Mouse (Mus musculus) left cerebral cortex, postnatal 14 days (tissue): ENCODE data around the gene Saxo2. TPM values are rescaled to one million over a fixed set of nuclear protein-coding genes. Genes with fewer than 3 reads are reported as not detected.

Experiments used
- DNase-seq, 2 experiments: peaks; one replicate each; pipeline ENCODE4 v3.0.0; 2021 to 2022; ENCODE audit warnings: low spot score in 2 of 2, mixed read lengths in 1 of 2
- intact Hi-C: fragments of 180-260 bp; cut with DNase I; formaldehyde crosslinking; loops from one replicate; pipeline ENCODE4 v1.15.1; 2025
- long read RNA-seq, 2 experiments: library from polyadenylated mRNA; stranded (forward); transcript quantifications; one replicate each; pipeline ENCODE4 v2.0.0; 2021
- total RNA-seq, 2 experiments: library from RNA; stranded (reverse); gene quantifications; 2 replicates each; pipeline ENCODE4 v1.2.3; 2021

The Saxo2 gene
- total RNA-seq: 10 to 100 TPM in 1 of 2 experiments, 1 to 10 TPM in 1; 9.8 to 16.5 TPM
- long read RNA-seq, experiment 1, transcript Saxo2-202 (2 exons, 430 nt): major isoform, 20 of 24 reads
- long read RNA-seq, experiment 1, partial matches to known transcripts: 0 of 24 reads
- long read RNA-seq, experiment 1, other reads (novel, unspliced or antisense): 4 of 24 reads
- long read RNA-seq, experiment 2, transcript Saxo2-202 (2 exons, 430 nt): major isoform, 13 of 16 reads
- long read RNA-seq, experiment 2, partial matches to known transcripts: 1 of 16 reads
- long read RNA-seq, experiment 2, other reads (novel, unspliced or antisense): 2 of 16 reads

GRCm38 (mm10) chr7:82648353-82649080 is at the start of gene Saxo2, which contains the start of gene Efl1:
Gene Saxo2, minus strand, starts transcription at chr7:82648528.
Gene Efl1, plus strand, starts transcription at chr7:82648614.
- intact Hi-C loops: loop anchor here (10.0 kb wide), 1 partner anchor 144 kb away; no protein-coding TSS in a partner anchor
- DNase-seq: peak; percentile 98 to 99

- intact Hi-C loops: no loop called here
- DNase-seq: no peak
Measured at GRCm38 (mm10) chr7:82697668-82698067, 49.3 kb upstream of the Saxo2 start.

GRCm38 (mm10) chr7:82691021-82691738 is 42.9 kb upstream of the Saxo2 start:
- intact Hi-C loops: no loop called here

GRCm38 (mm10) chr7:82688736-82689135 is 40.4 kb upstream of the Saxo2 start:
- intact Hi-C loops: no loop called here

More at GRCm38 (mm10) chr7:82691021-82691738, 42.9 kb upstream of the Saxo2 start:
- no peak for DNase-seq

GRCm38 (mm10) chr7:82679901-82680300 is 31.6 kb upstream of the Saxo2 start:
- DNase-seq: no peak
- intact Hi-C loops: no loop called here

More at GRCm38 (mm10) chr7:82688736-82689135, 40.4 kb upstream of the Saxo2 start:
- DNase-seq: peak in 1 of 2 experiments; percentile 45

- intact Hi-C loops: no loop called here
- peak; percentile 30 to 37 for DNase-seq
Measured at GRCm38 (mm10) chr7:82676834-82677233, 28.5 kb upstream of the Saxo2 start.

GRCm38 (mm10) chr7:82676001-82676400 is 27.7 kb upstream of the Saxo2 start:
- no peak for DNase-seq
- intact Hi-C loops: no loop called here

GRCm38 (mm10) chr7:82664604-82665003 is 16.3 kb upstream of the Saxo2 start:
- intact Hi-C loops: no loop called here
- no peak for DNase-seq

GRCm38 (mm10) chr7:82649081-82649445 is 735 bp upstream of the Saxo2 start:
- peak in 1 of 2 experiments; percentile 20 for DNase-seq
- intact Hi-C loops: loop anchor here (10.0 kb wide), 1 partner anchor 144 kb away; no protein-coding TSS in a partner anchor

GRCm38 (mm10) chr7:82647909-82648308 is 419 bp downstream of the Saxo2 start:
- intact Hi-C loops: loop anchor here (10.0 kb wide), 1 partner anchor 143 kb away; no protein-coding TSS in a partner anchor
- DNase-seq: no peak

- intact Hi-C loops: loop anchor here (10.0 kb wide), 1 partner anchor 142 kb away; no protein-coding TSS in a partner anchor
- no peak for DNase-seq
Measured at GRCm38 (mm10) chr7:82647183-82647582, 1.1 kb downstream of the Saxo2 start.

- no peak for DNase-seq
- intact Hi-C loops: loop anchor here (10.0 kb wide), 1 partner anchor 261 kb away; no protein-coding TSS in a partner anchor
Measured at GRCm38 (mm10) chr7:82625342-82625741, 23.0 kb downstream of the Saxo2 start.

GRCm38 (mm10) chr7:82609629-82610028 is 38.7 kb downstream of the Saxo2 start:
- DNase-seq: peak; percentile 10 to 14
- intact Hi-C loops: loop anchor here (10.0 kb wide), 1 partner anchor 105 kb away; no protein-coding TSS in a partner anchor

- intact Hi-C loops: no loop called here
- no peak for DNase-seq
Measured at GRCm38 (mm10) chr7:82605425-82605824, 42.9 kb downstream of the Saxo2 start.

GRCm38 (mm10) chr7:82602008-82602407 is 46.3 kb downstream of the Saxo2 start:
- DNase-seq: no peak
- intact Hi-C loops: no loop called here

GRCm38 (mm10) chr7:82590931-82591330 is 57.4 kb downstream of the Saxo2 start:
- no peak for DNase-seq
- intact Hi-C loops: no loop called here
